Mouse (Mus musculus) embryonic facial prominence, embryonic 11.5 days (tissue): Measurements from ENCODE around the gene Mlx. TPM values are rescaled to one million over a fixed set of nuclear protein-coding genes. Genes with fewer than 3 reads are reported as not detected.

Experiments used
- ATAC-seq: fragments of 200-750 bp; cut with Nextera tagmentation; replicated peaks from 2 replicates; pipeline ENCODE4 v1.8.0; 2017; ENCODE audit warnings: low read depth; ENCODE audit not compliant: insufficient number of reproducible peaks, low FRiP score, low TSS enrichment
- DNase-seq: peaks from one replicate; pipeline ENCODE4 v3.0.0-alpha.2; 2015; ENCODE audit warnings: low spot score
- H3K27ac ChIP-seq: fragments of 300-500 bp; sonication (generic); replicated peaks from 2 replicates; pipeline ENCODE4 v1.5.1; 2014; ENCODE audit warnings: mild to moderate bottlenecking, low read depth, low read length, control low read depth
- H3K27me3 ChIP-seq: fragments of 300-500 bp; sonication (generic); 2 replicates; pipeline ENCODE4 v1.6.1; 2014; ENCODE audit warnings: mild to moderate bottlenecking, low read length, moderate library complexity, mixed read lengths; ENCODE audit not compliant: control insufficient read depth, insufficient read depth
- H3K36me3 ChIP-seq: fragments of 300-500 bp; sonication (generic); replicated peaks from 2 replicates; pipeline ENCODE4 v1.6.1; 2014; ENCODE audit warnings: low read depth, mild to moderate bottlenecking, low read length, moderate library complexity, mixed read lengths; ENCODE audit not compliant: control insufficient read depth, insufficient read depth
- H3K4me1 ChIP-seq: fragments of 300-500 bp; sonication (generic); 2 replicates; pipeline ENCODE4 v1.6.1; 2014; ENCODE audit warnings: low read length, mixed read lengths; ENCODE audit not compliant: control insufficient read depth, insufficient read depth
- H3K4me2 ChIP-seq: fragments of 300-500 bp; sonication (generic); 2 replicates; pipeline ENCODE4 v1.6.1; 2014; ENCODE audit warnings: low read depth, mild to moderate bottlenecking, control low read depth, low read length, moderate library complexity
- H3K4me3 ChIP-seq: fragments of 300-500 bp; sonication (generic); 2 replicates; pipeline ENCODE4 v1.5.1; 2014; ENCODE audit warnings: low read depth, low read length, control low read depth
- H3K9ac ChIP-seq: fragments of 300-500 bp; sonication (generic); replicated peaks from 2 replicates; pipeline ENCODE4 v1.6.1; 2014; ENCODE audit warnings: mild to moderate bottlenecking, control low read depth, low read length
- H3K9me3 ChIP-seq: fragments of 300-500 bp; sonication (generic); replicated peaks from 2 replicates; pipeline ENCODE4 v1.6.1; 2016; ENCODE audit warnings: mild to moderate bottlenecking, low read length, inconsistent platforms, mixed read lengths; ENCODE audit not compliant: control insufficient read depth
- WGBS: fragments of 180-500 bp; shearing (Covaris S2); extraction: QIAGEN DNeasy Blood & Tissue Kit; methylation state at CpG from one replicate; pipeline ENCODE4 v1.1.7; 2014; 5-methylcytosine and 5-hydroxymethylcytosine counted together
- polyA plus RNA-seq: library from polyadenylated mRNA; unstranded; fragments of >200 nt; fragmentation: Nextera tagmentation; extraction: Ambion mirVana; gene quantifications from 2 replicates; pipeline ENCODE4 v1.2.1, GENCODE M21; 2014

Mlx gene
- polyA plus RNA-seq, 1 experiment from 2014 or later, result 47.9 TPM

- peaks cover 2% of the 10 kb centered on the region; the same call in 1 of the 2 replicates for H3K4me1 ChIP-seq
Measured at GRCm38 (mm10) chr11:101089931-101090330, 2.9 kb downstream of the Mlx start.

GRCm38 (mm10) chr11:101094930-101095313, 7.8 kb downstream of the Mlx start:
- Histone ChIP-seq H3K4me1 (no peaks in the 10 kb centered on the region), H3K4me3 (peak overlapping the region; percentile 78), H3K27me3 (no peaks in the 10 kb centered on the region), H3K9ac (peak overlapping the region; percentile 84), H3K4me2 (peak overlapping the region; percentile 86), H3K27ac (peak overlapping the region; percentile 47; the same call in 1 of the 2 replicates), H3K36me3 (peaks cover 13% of the 10 kb centered on the region), H3K9me3 (no peaks in the 10 kb centered on the region)
- WGBS, result 2% methylated on average over 18 of the region's 18 CpGs
- peak; percentile 24 for DNase-seq
- ATAC-seq, result peak; percentile 36; the same call in 1 of the 2 replicates

More at GRCm38 (mm10) chr11:101089931-101090330, 2.9 kb downstream of the Mlx start:
- ATAC-seq (no peak), DNase-seq (no peak)
- 87% methylated on average over 1 of the region's 1 CpGs for WGBS
- Histone ChIP-seq H3K4me3 (no peak overlapping the region), H3K9me3 (no peaks in the 10 kb centered on the region), H3K27me3 (no peaks in the 10 kb centered on the region), H3K9ac (no peak overlapping the region), H3K27ac (no peak overlapping the region), H3K4me2 (no peak overlapping the region), H3K36me3 (peaks cover 2% of the 10 kb centered on the region)

- peak; percentile 98 for DNase-seq
- Histone ChIP-seq H3K4me3 (peak within 1 kb of the TSS; percentile 78), H3K4me2 (peak within 1 kb of the TSS; percentile 86), H3K27me3 (no peaks in the 10 kb centered on the region), H3K27ac (peak within 1 kb of the TSS; percentile 47; the same call in 1 of the 2 replicates), H3K4me1 (no peaks in the 10 kb centered on the region), H3K9me3 (no peaks in the 10 kb centered on the region), H3K36me3 (peaks cover 13% of the 10 kb centered on the region), H3K9ac (peak within 1 kb of the TSS; percentile 84)
- ATAC-seq, result peak; percentile 93
- WGBS, result 1% methylated on average over 43 of the region's 43 CpGs
Measured at GRCm38 (mm10) chr11:101095314-101096024, 8.4 kb downstream of the Mlx start, which contains the start of gene Psmc3ip. TSS of gene Psmc3ip (minus strand) at chr11:101095436.

GRCm38 (mm10) chr11:101098231-101098630, 11.2 kb downstream of the Mlx start:
- peaks cover 11% of the 10 kb centered on the region for H3K36me3 ChIP-seq

GRCm38 (mm10) chr11:101103011-101103410, 15.9 kb downstream of the Mlx start:
- no peak for ATAC-seq
- 82% methylated on average over 5 of the region's 5 CpGs for WGBS
- Histone ChIP-seq H3K27ac (no peak overlapping the region), H3K4me3 (no peak overlapping the region), H3K36me3 (peaks cover 11% of the 10 kb centered on the region), H3K9ac (no peak overlapping the region), H3K4me2 (no peak overlapping the region), H3K27me3 (no peaks in the 10 kb centered on the region), H3K9me3 (no peaks in the 10 kb centered on the region), H3K4me1 (no peaks in the 10 kb centered on the region)
- peak; percentile 35 for DNase-seq

More at GRCm38 (mm10) chr11:101098231-101098630, 11.2 kb downstream of the Mlx start:
- H3K27me3 ChIP-seq, result no peaks in the 10 kb centered on the region
- H3K9ac ChIP-seq, result no peak overlapping the region
- no peaks in the 10 kb centered on the region for H3K9me3 ChIP-seq
- H3K4me1 ChIP-seq, result no peaks in the 10 kb centered on the region
- no peak overlapping the region for H3K4me2 ChIP-seq
- DNase-seq, result no peak
- no peak overlapping the region for H3K27ac ChIP-seq
- no peak for ATAC-seq
- WGBS, result 89% methylated on average over 8 of the region's 8 CpGs
- no peak overlapping the region for H3K4me3 ChIP-seq

- WGBS, result 74% methylated on average over 4 of the region's 4 CpGs
- H3K4me2 ChIP-seq, result no peak overlapping the region
- no peak for DNase-seq
- no peaks in the 10 kb centered on the region for H3K27me3 ChIP-seq
- no peaks in the 10 kb centered on the region for H3K4me1 ChIP-seq
- no peak overlapping the region for H3K9ac ChIP-seq
- H3K9me3 ChIP-seq, result no peaks in the 10 kb centered on the region
- no peaks in the 10 kb centered on the region for H3K36me3 ChIP-seq
- no peak overlapping the region for H3K27ac ChIP-seq
- H3K4me3 ChIP-seq, result no peak overlapping the region
- ATAC-seq, result no peak
Measured at GRCm38 (mm10) chr11:101109351-101109750, 22.3 kb downstream of the Mlx start.

- no peak overlapping the region for H3K4me3 ChIP-seq
- H3K27ac ChIP-seq, result no peak overlapping the region
- H3K9me3 ChIP-seq, result no peaks in the 10 kb centered on the region
- WGBS, result 69% methylated on average over 5 of the region's 5 CpGs
- ATAC-seq, result no peak
- no peak overlapping the region for H3K9ac ChIP-seq
- DNase-seq, result no peak
- H3K36me3 ChIP-seq, result no peaks in the 10 kb centered on the region
- H3K4me2 ChIP-seq, result no peak overlapping the region
- no peaks in the 10 kb centered on the region for H3K4me1 ChIP-seq
- H3K27me3 ChIP-seq, result no peaks in the 10 kb centered on the region
Measured at GRCm38 (mm10) chr11:101110708-101111107, 23.6 kb downstream of the Mlx start.

GRCm38 (mm10) chr11:101111178-101111577, 24.1 kb downstream of the Mlx start:
- H3K27me3 ChIP-seq, result no peaks in the 10 kb centered on the region
- H3K9ac ChIP-seq, result no peak overlapping the region
- no peak overlapping the region for H3K4me2 ChIP-seq
- DNase-seq (no peak), ATAC-seq (no peak)
- 90% methylated on average over 4 of the region's 4 CpGs for WGBS
- H3K27ac ChIP-seq, result no peak overlapping the region
- H3K36me3 ChIP-seq, result no peaks in the 10 kb centered on the region
- H3K4me3 ChIP-seq, result no peak overlapping the region
- H3K4me1 ChIP-seq, result no peaks in the 10 kb centered on the region
- H3K9me3 ChIP-seq, result no peaks in the 10 kb centered on the region
